Mouse (Mus musculus) megakaryocyte, embryonic 14.5 days (primary cell): Measurements from ENCODE around the gene Raet1e. TPM values are rescaled to one million over a fixed set of nuclear protein-coding genes. Genes with fewer than 3 reads are reported as not detected.
"Not testable (repeated sequence)": the region's sequence is repeated elsewhere in the genome, so short reads cannot be mapped to it uniquely, and the experiment has no call there.

Experiments
- H3K27me3 ChIP-seq: replicated peaks from 2 replicates; pipeline ENCODE3; 2012; ENCODE audit warnings: inconsistent platforms
- H3K36me3 ChIP-seq: replicated peaks from 2 replicates; pipeline ENCODE3; 2012; ENCODE audit warnings: low read length, inconsistent platforms, mixed read lengths
- H3K4me1 ChIP-seq: 2 replicates; pipeline ENCODE4 v1.6.1; 2012; ENCODE audit warnings: inconsistent platforms
- H3K4me3 ChIP-seq: replicated peaks from 2 replicates; pipeline ENCODE3; 2012; ENCODE audit warnings: moderate library complexity, mild to moderate bottlenecking, inconsistent platforms
- H3K9me3 ChIP-seq: 2 replicates; pipeline ENCODE4 v1.6.1; 2012; ENCODE audit warnings: inconsistent platforms
- polyA plus RNA-seq: library from polyadenylated mRNA; stranded (reverse); fragments of >175 nt; gene quantifications from 2 replicates; pipeline ENCODE4 v1.2.3, GENCODE M21; 2012; ENCODE audit warnings: low replicate concordance; ENCODE audit not compliant: insufficient read depth

The Raet1e gene
- polyA plus RNA-seq, 1 experiment = not detected

DNA sequence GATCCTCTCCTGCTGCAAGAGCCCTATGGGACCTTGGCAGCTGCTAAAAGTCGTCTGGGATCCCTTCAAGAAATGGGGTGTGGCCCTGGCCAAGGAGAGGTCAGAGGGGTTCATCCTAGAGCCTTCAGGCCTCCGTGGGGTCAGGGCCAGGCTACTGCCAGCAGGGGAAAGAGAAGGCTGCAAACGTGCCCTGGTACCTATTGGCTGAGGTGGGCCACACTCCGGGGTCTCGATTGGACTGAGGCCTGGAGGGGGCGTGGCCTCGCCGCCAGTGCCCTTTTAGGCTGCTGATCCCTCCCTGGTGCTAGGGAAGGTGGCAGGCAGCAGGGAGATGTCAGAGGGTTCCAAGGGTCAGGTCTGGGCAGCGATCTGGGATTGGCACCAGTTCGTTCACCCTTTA is 222.9 kb downstream of the Raet1e start:
- not testable (repeated sequence) for H3K4me1 ChIP-seq, H3K4me3 ChIP-seq, H3K36me3 ChIP-seq, H3K9me3 ChIP-seq, H3K27me3 ChIP-seq

DNA sequence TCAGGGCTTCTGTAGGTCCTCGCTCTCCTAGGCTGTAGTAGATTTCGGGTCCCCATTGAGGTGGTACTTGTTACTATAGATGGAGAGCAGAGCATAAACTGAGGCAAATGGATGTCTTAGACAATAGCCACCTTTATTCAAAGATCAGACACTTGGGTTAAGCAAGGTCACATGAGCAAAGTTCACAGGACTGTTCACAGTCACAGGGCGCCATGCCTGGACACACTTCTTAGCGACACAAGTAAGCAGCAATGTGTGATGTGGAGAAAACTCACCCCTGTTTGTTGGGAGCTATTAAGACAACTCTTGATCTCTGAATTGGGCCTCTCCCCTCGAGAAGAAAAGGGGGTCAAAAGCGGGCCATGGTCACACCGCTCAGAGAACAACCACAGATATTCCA is 231.8 kb downstream of the Raet1e start:
- not testable (repeated sequence) for H3K36me3 ChIP-seq, H3K4me3 ChIP-seq, H3K27me3 ChIP-seq, H3K4me1 ChIP-seq, H3K9me3 ChIP-seq

GRCm38 (mm10) chr10:22391616-22392015 is 233.2 kb downstream of the Raet1e start:
- not testable (repeated sequence) for H3K27me3 ChIP-seq, H3K36me3 ChIP-seq, H3K4me1 ChIP-seq, H3K4me3 ChIP-seq, H3K9me3 ChIP-seq

DNA sequence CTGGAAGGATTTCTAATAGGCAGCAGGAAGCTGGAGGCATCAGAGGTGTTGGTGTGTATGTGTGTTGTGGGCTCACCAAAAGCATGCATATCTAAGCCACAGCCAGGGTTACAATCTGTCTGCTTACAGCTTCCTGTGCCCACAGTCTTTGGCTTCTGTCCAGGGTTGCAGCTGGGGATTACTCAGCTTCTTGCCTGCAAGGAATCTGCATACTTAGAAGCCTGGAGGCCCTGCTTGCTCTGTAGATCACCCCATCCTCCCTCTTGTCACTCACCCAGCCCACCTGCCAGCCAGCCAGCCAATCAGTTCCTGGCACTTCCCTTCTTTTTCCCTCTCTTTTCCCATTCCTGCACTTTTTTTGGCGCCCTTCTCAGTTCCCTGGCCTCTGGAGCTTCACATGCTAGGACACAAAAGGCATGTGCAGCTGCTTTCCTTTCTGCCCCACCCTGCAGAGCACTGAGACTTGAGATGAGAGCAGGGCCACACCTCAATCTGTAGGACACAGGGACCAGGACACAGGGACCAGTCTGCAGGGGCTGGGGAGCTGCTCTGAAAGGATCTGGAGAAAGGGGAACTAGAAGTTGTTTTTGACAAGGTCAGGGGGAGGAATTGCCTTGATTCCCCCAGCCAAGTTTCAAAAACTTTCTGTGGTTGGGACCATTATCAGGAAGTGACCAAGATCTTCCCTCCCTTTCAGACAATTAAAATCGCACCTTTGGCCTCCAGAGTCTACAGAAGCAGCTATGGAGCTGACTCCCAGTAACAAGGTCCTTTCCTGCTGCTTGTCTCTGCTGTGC is 234.9 kb downstream of the Raet1e start:
- H3K4me1 ChIP-seq, H3K36me3 ChIP-seq, H3K4me3 ChIP-seq, H3K9me3 ChIP-seq, H3K27me3 ChIP-seq: not testable (repeated sequence)

DNA sequence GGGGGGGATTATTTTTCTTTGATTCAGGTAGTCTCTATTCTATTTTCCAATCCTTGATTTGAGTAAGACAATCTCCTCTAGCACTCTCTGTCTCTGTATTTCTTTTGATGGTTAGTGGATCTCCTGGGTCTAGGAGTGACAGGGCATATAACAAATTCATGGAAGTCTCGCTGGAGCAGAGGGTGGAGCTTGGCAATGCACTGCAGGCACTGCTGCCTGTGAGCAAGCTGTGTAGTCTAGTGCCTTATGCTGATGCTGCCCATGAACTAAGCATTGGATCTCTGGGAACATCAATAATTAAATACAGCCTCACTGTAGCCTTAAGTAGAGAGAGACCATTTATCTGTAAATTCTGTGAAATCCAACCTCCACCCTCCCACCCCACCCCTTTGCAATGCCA is 238.3 kb downstream of the Raet1e start:
- not testable (repeated sequence) for H3K9me3 ChIP-seq, H3K4me3 ChIP-seq, H3K4me1 ChIP-seq, H3K27me3 ChIP-seq, H3K36me3 ChIP-seq

- not testable (repeated sequence) for H3K36me3 ChIP-seq, H3K27me3 ChIP-seq, H3K4me3 ChIP-seq, H3K9me3 ChIP-seq, H3K4me1 ChIP-seq
Measured at GRCm38 (mm10) chr10:22402225-22402917, 244.0 kb downstream of the Raet1e start.

DNA sequence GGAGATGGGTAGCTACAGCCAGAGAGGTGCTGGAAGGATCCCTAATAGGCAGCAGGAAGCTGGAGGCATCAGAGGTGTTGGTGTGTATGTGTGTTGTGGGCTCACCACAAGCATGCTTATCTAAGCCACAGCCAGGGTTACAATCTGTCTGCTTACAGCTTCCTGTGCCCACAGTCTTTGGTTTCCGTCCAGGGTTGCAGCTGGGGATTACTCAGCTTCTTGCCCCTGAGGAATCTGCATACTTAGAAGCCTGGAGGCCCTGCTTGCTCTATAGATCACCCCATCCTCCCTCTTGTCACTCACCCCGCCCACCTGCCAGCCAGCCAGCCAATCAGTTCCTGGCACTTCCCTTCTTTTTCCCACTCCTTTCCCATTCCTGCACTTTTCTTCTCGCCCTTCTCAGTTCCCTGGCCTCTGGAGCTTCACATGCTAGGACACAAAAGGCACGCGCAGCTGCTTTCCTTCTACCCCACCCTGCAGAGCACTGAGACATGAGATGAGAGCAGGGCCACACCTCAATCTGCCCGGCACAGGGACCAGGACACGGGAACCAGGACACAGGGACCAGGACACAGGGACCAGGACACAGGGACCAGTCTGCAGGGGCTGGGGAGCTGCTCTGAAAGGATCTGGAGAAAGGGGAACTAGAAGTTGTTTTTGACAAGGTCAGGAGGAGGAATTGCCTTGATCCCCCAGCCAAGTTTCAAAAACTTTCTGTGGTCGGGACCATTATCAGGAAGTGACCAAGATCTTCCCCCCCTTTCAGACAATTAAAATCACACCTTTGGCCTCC is 255.5 kb downstream of the Raet1e start:
- not testable (repeated sequence) for H3K9me3 ChIP-seq, H3K27me3 ChIP-seq, H3K36me3 ChIP-seq, H3K4me1 ChIP-seq, H3K4me3 ChIP-seq

Other genes starting within 250 kb of the Raet1e start
- gene 4930444G20Rik, start 90.5 kb upstream of the Raet1e start, polyA plus RNA-seq = 0.96 TPM in 1 of 2 replicates, not detected in the other
- gene E030030I06Rik, start 9.3 kb upstream of the Raet1e start, polyA plus RNA-seq = not detected in 2 replicates
- gene H60b, start within 50 bp of the Raet1e start, polyA plus RNA-seq = not detected in 2 replicates
- not detected in 2 replicates for gene Raet1d, start 202.0 kb downstream of the Raet1e start, polyA plus RNA-seq